26 mouse cellular contexts compared by ENCODE assay signal in genomic region chr3:89612048-89612447, GRCm38 (mm10).
A peak's percentile ranks its signal among the peaks of the same experiment; 100 is the strongest.
DNase-seq lines count a peak whose midpoint lies in the region; ATAC-seq and TF ChIP-seq lines count a peak whose summit lies in the region.
"Had no signal": no experiment of that assay in that cellular context is flagged by ENCODE, and none has a peak within 500 bp of the region (broad histone marks: within the 10 kb centered on the region; RNA-seq: fewer than 3 reads in every experiment).

No protein-coding gene starts in this region.

- H3K4me2 ChIP-seq in intestine, postnatal 0 days (replicated peaks; ENCODE audit: low read depth): no peak overlapping the region
- H3K4me2 ChIP-seq in intestine, embryonic 16.5 days (ENCODE audit: low read depth, low read length): no peak overlapping the region
- no peak overlapping the region for H3K4me2 ChIP-seq in stomach, postnatal 0 days (replicated peaks; ENCODE audit: low read depth)
- H3K4me2 ChIP-seq: embryonic facial prominence, embryonic 12.5 days; heart, embryonic 11.5 days; limb, embryonic 12.5 days; liver, embryonic 11.5 days; midbrain, embryonic 12.5 days; neural tube, embryonic 12.5 days had no signal

- H3K36me3 ChIP-seq in intestine, postnatal 0 days (ENCODE audit: control insufficient read depth, insufficient read depth): no peaks in the 10 kb centered on the region
- H3K36me3 ChIP-seq in intestine, embryonic 16.5 days (ENCODE audit: control insufficient read depth, insufficient read depth, low read length): no peaks in the 10 kb centered on the region
- no peaks in the 10 kb centered on the region for H3K36me3 ChIP-seq in stomach, postnatal 0 days (ENCODE audit: control insufficient read depth, insufficient read depth, low read length)
- H3K36me3 ChIP-seq: embryonic facial prominence, embryonic 12.5 days; limb, embryonic 12.5 days; midbrain, embryonic 12.5 days; neural tube, embryonic 12.5 days had no signal

- TF ChIP-seq EP300 in stomach, postnatal 0 days (optimal IDR thresholded peaks at IDR 0.05): no peak

- no peak overlapping the region for H3K27ac ChIP-seq in intestine, postnatal 0 days (ENCODE audit: low read depth, low read length)
- H3K27ac ChIP-seq in intestine, embryonic 16.5 days (ENCODE audit: low read length): no peak overlapping the region
- H3K27ac ChIP-seq in stomach, postnatal 0 days (replicated peaks): no peak overlapping the region
- H3K27ac ChIP-seq: embryonic facial prominence, embryonic 12.5 days; limb, embryonic 12.5 days; macrophage; neural tube, embryonic 12.5 days had no signal

- no peaks in the 10 kb centered on the region for H3K27me3 ChIP-seq in intestine, postnatal 0 days (replicated peaks; ENCODE audit: control insufficient read depth, insufficient read depth, low read length)
- no peaks in the 10 kb centered on the region for H3K27me3 ChIP-seq in intestine, embryonic 16.5 days (replicated peaks; ENCODE audit: control insufficient read depth, insufficient read depth, low read length)
- H3K27me3 ChIP-seq in stomach, postnatal 0 days (ENCODE audit: control insufficient read depth, insufficient read depth, low read length): no peaks in the 10 kb centered on the region
- H3K27me3 ChIP-seq: embryonic facial prominence, embryonic 12.5 days; midbrain, embryonic 12.5 days; neural tube, embryonic 12.5 days had no signal

- 0 out of 2 replicates have a peak, but pooled peaks cover 4% of the 10 kb centered on the region for H3K4me1 ChIP-seq in intestine, postnatal 0 days (replicated peaks; ENCODE audit: control insufficient read depth, insufficient read depth, low read length)
- H3K4me1 ChIP-seq in intestine, embryonic 16.5 days (ENCODE audit: control insufficient read depth, insufficient read depth, low read length): peaks cover 16% of the 10 kb centered on the region; the same call in 1 of the 2 replicates
- 0 out of 2 replicates have a peak, but pooled peaks cover 2% of the 10 kb centered on the region for H3K4me1 ChIP-seq in stomach, postnatal 0 days (replicated peaks; ENCODE audit: control insufficient read depth, insufficient read depth)

- no peaks in the 10 kb centered on the region for H3K9me3 ChIP-seq in intestine, postnatal 0 days (ENCODE audit: control insufficient read depth)
- H3K9me3 ChIP-seq in intestine, embryonic 16.5 days (ENCODE audit: control insufficient read depth, low read length): no peaks in the 10 kb centered on the region
- no peaks in the 10 kb centered on the region for H3K9me3 ChIP-seq in stomach, postnatal 0 days (ENCODE audit: control insufficient read depth, low read length)
- H3K9me3 ChIP-seq: embryonic facial prominence, embryonic 12.5 days; limb, embryonic 12.5 days; midbrain, embryonic 12.5 days; neural tube, embryonic 12.5 days had no signal

- ATAC-seq in intestine, postnatal 0 days: no peak
- no peak for ATAC-seq in intestine, embryonic 16.5 days
- ATAC-seq in stomach, postnatal 0 days (ENCODE audit: low FRiP score, low TSS enrichment): no peak
- no peak for ATAC-seq in CD4-positive, CD25-positive, alpha-beta regulatory T cell, adult 4 months
- ATAC-seq: inflammation-experienced regulatory T-cells, adult 6 months; liver, postnatal 0 days; lung, postnatal 0 days had no signal

- 77% methylated on average over 5 of the region's 5 CpGs for WGBS in intestine, postnatal 0 days
- 79% methylated on average over 5 of the region's 5 CpGs for WGBS in intestine, embryonic 16.5 days
- 76% methylated on average over 5 of the region's 5 CpGs for WGBS in stomach, postnatal 0 days

- peak; percentile 18; the same call in 1 of the 2 replicates for TF ChIP-seq CTCF in intestine, postnatal 0 days (IDR thresholded peaks at IDR 0.05; ENCODE audit: low read depth)
- TF ChIP-seq CTCF in stomach, postnatal 0 days (IDR thresholded peaks at IDR 0.05; ENCODE audit: low read depth): peak; percentile 25; the same call in 1 of the 2 replicates

- H3K4me3 ChIP-seq in intestine, postnatal 0 days (ENCODE audit: low read depth, low read length): no peak overlapping the region
- no peak overlapping the region for H3K4me3 ChIP-seq in intestine, embryonic 16.5 days (ENCODE audit: low read length)
- H3K4me3 ChIP-seq in stomach, postnatal 0 days (ENCODE audit: low read depth, low read length): no peak overlapping the region
- H3K4me3 ChIP-seq: embryonic facial prominence, embryonic 12.5 days; limb, embryonic 12.5 days; midbrain, embryonic 12.5 days; neural tube, embryonic 12.5 days had no signal

- no peak overlapping the region for H3K9ac ChIP-seq in intestine, postnatal 0 days (ENCODE audit: low read depth, low read length)
- no peak overlapping the region for H3K9ac ChIP-seq in intestine, embryonic 16.5 days (ENCODE audit: low read depth, low read length)
- no peak overlapping the region for H3K9ac ChIP-seq in stomach, postnatal 0 days (ENCODE audit: low read length)
- H3K9ac ChIP-seq: embryonic facial prominence, embryonic 12.5 days; limb, embryonic 12.5 days; liver, postnatal 0 days; midbrain, embryonic 12.5 days; neural tube, embryonic 12.5 days had no signal

- peak; percentile 11 to 32 for DNase-seq in CD8-positive naive resting alpha-beta T cell, adult 2 months (ENCODE audit: low read depth in 2 of 2, low spot score in 2 of 2)
- peak; percentile 18 for DNase-seq in ES-CJ7 (ENCODE audit: low read depth, low spot score)
- DNase-seq in stomach, postnatal 0 days (ENCODE audit: low spot score): no peak
- no peak for DNase-seq in ovary, postnatal 36 days (ENCODE audit: low spot score)
- DNase-seq in right cerebral cortex, adult 18-20 months: no peak
- DNase-seq: adrenal gland, adult 8-10 months; B cell, adult 2 months; cerebellum, adult 2 months; cerebellum, postnatal 25 days; heart, postnatal 10 days; kidney, adult 8-10 months; kidney, postnatal 10 days; liver, postnatal 0 days; right cerebral cortex, postnatal 4 days had no signal

Comparison
In these comparisons a context has a peak if more than half of its experiments do, and no peak if none do; other contexts are left out.
1. DNase-seq: peak in CD8-positive naive resting alpha-beta T cell, adult 2 months (2 of 2) and ES-CJ7 (single experiment); none in stomach, postnatal 0 days (single experiment), ovary, postnatal 36 days (single experiment) and right cerebral cortex, adult 18-20 months (single experiment).